Mouse (Mus musculus): ENCODE measurements at regions not wholly inside any gene's neighbourhood (a gene's known extent, or its start where the extent isn't known, plus 50 kb on each side); places are given as distances from the start of the nearest gene placed in this dataset.

GRCm38 (mm10) chr5:118361133-118361852 is 116.3 kb downstream of the 2410131K14Rik start:
- no peak for TF ChIP-seq TAL1 (conservative IDR thresholded peaks at IDR 0.05; ENCODE audit: low read depth, low read length)
- no peak for TF ChIP-seq CTCF (IDR thresholded peaks at IDR 0.05; ENCODE audit: low read depth, low read length)

Data from G1E (cell line).